Mouse (Mus musculus): ENCODE results near the gene Tshb.

DNA sequence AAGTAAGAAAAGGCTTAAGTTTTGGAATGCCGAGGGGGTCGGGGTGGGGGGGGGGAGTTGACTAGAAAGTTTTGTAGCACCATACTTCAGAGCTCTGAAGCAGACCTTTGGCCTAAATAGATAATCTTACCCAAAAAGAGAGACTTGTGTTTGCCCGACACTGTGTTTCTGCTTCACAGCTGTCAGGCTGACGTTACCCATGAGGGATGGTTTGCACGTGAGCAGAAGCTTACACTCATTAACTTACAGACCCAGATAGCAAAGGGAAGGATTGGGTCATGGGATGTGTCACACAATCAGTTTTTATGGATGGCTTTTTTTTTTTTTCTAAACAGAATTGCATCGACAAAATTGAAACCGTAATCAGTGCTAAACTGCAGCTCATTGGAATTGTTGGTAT is 17.7 kb downstream of the Tshb start:
- TF ChIP-seq CTCF (IDR thresholded peaks at IDR 0.05; ENCODE audit: borderline replicate concordance, insufficient read depth, low read length) (no peak), POLR2A (IDR thresholded peaks at IDR 0.05; ENCODE audit: low read depth, low read length) (no peak)
